Mouse (Mus musculus) heart, postnatal 36 days (tissue): ENCODE results near the gene Sprr2a3. TPM values are rescaled to one million over a fixed set of nuclear protein-coding genes. Genes with fewer than 3 reads are reported as not detected.

Experiments used
- DNase-seq, 2 experiments: peaks; one replicate each; pipeline ENCODE4 v3.0.0; 2021 to 2022
- intact Hi-C: fragments of 180-260 bp; cut with DNase I; formaldehyde crosslinking; loops from one replicate; pipeline ENCODE4 v1.15.1; 2025
- total RNA-seq, 2 experiments: library from RNA; stranded (reverse); gene quantifications; 2 replicates each; pipeline ENCODE4 v1.2.3; 2021

The Sprr2a3 gene
- total RNA-seq, 2 experiments from 2014 or later: not detected

GRCm38 (mm10) chr3:92338840-92339239 is 53.6 kb downstream of the Sprr2a3 start, which contains the start of gene Sprr2d:
TSS of gene Sprr2d (plus strand) at chr3:92339140.
- no peak for DNase-seq
- intact Hi-C loops: no loop called here

Other genes with a start within 250 kb of the Sprr2a3 start
- not detected for gene Lor, start 202.3 kb upstream of the Sprr2a3 start, total RNA-seq
- not detected for gene Prr9, start 161.5 kb upstream of the Sprr2a3 start, total RNA-seq
- not detected for gene Lelp1, start 142.7 kb upstream of the Sprr2a3 start, total RNA-seq
- not detected for gene Sprr2a1, start 69.6 kb upstream of the Sprr2a3 start, total RNA-seq
- gene Sprr2a2, start 69.5 kb upstream of the Sprr2a3 start, total RNA-seq: under 1 TPM; 0.38 to 0.58 TPM
- gene Sprr2b, start 31.2 kb downstream of the Sprr2a3 start, total RNA-seq: not detected
- not detected for gene Sprr2d, start 53.7 kb downstream of the Sprr2a3 start, total RNA-seq
- not detected for gene Sprr2e, start 66.7 kb downstream of the Sprr2a3 start, total RNA-seq
- not detected for gene Sprr2f, start 79.8 kb downstream of the Sprr2a3 start, total RNA-seq
- not detected for gene Sprr2h, start 100.3 kb downstream of the Sprr2a3 start, total RNA-seq
- not detected for gene Sprr2i, start 122.6 kb downstream of the Sprr2a3 start, total RNA-seq
- gene Sprr2j-ps, start 132.7 kb downstream of the Sprr2a3 start, total RNA-seq: not detected
- 1 to 10 TPM; 1.2 to 3.3 TPM for gene Gm9774, start 144.0 kb downstream of the Sprr2a3 start, total RNA-seq
- gene Sprr2k, start 147.2 kb downstream of the Sprr2a3 start, total RNA-seq: not detected
- not detected for gene Sprr1b, start 153.4 kb downstream of the Sprr2a3 start, total RNA-seq
- gene Sprr3, start 173.3 kb downstream of the Sprr2a3 start, total RNA-seq: not detected
- gene Sprr1a, start 200.5 kb downstream of the Sprr2a3 start, total RNA-seq: not detected
- not detected for gene Sprr4, start 215.1 kb downstream of the Sprr2a3 start, total RNA-seq
- gene 2310046K23Rik, start 249.1 kb downstream of the Sprr2a3 start, total RNA-seq: not detected